Mouse (Mus musculus): Measurements from ENCODE around the gene Mex3a. TPM values are rescaled to one million over a fixed set of nuclear protein-coding genes. Genes with fewer than 3 reads are reported as not detected.

Gene Mex3a
- polyA plus RNA-seq, 1 experiment from 2014 or later = 12.5 TPM

DNA sequence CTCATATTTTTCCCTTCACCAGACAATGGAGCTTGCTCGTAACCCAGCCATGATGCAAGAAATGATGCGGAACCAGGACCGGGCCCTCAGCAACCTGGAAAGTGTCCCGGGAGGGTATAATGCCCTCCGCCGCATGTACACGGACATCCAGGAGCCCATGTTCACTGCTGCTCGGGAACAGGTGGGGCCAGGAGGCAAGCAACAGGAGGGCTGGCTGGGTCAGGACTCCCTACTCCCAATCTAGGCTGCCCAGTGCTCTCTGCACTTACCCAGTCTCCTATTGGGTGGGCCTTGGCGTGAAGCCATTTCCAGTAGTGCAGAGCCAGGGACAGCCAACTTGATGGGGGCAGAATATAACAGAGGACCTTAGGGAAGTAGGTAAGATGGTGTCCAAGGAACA lies 27.4 kb downstream of the Mex3a start:
- Histone ChIP-seq H3K4me1 (replicated peaks; ENCODE audit: insufficient read depth, low read length) (peaks cover 14% of the 10 kb centered on the region), H3K27ac (no peak overlapping the region), H3K9me3 (replicated peaks; ENCODE audit: low read length) (no peaks in the 10 kb centered on the region), H3K4me3 (replicated peaks; ENCODE audit: low read depth, low read length) (no peak overlapping the region), H3K4me2 (ENCODE audit: low read length) (no peak overlapping the region), H3K9ac (ENCODE audit: low read depth, low read length) (no peak overlapping the region), H3K36me3 (ENCODE audit: insufficient read depth, low read length) (peaks cover 49% of the 10 kb centered on the region), H3K27me3 (ENCODE audit: insufficient read depth, low read length) (no peaks in the 10 kb centered on the region)
- WGBS = 84% methylated on average over 9 of the region's 9 CpGs
- TF ChIP-seq CTCF (IDR thresholded peaks at IDR 0.05; ENCODE audit: low read depth) = no peak
- no peak for DNase-seq (ENCODE audit: low spot score)
- no peak for ATAC-seq (replicated peaks; ENCODE audit: low FRiP score, low read depth)

DNA sequence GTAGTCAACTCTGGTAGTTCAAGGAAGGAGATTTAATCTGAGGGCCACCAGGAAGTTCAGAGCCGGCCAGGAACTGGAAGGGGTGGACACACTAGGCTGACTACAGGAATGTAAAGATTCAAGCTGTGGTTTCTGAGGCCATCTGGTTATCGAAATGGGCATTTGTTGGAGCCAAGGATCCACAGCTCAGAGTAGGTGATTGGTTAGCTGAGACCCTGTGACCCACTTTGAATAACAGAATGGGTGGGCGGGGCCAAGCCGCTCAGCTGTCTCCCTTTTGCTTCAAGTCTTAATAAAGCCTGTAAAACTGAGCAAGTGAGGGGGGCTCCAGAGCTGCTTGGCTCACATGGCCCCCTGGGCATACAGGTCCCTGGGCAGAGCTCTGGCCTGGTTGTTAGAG lies 29.8 kb downstream of the Mex3a start:
- Histone ChIP-seq H3K27me3 (ENCODE audit: insufficient read depth, low read length) (no peaks in the 10 kb centered on the region), H3K36me3 (ENCODE audit: insufficient read depth, low read length) (peaks cover 60% of the 10 kb centered on the region), H3K4me1 (replicated peaks; ENCODE audit: insufficient read depth, low read length) (peaks cover 7% of the 10 kb centered on the region; the same call in 1 of the 2 replicates), H3K4me3 (replicated peaks; ENCODE audit: low read depth, low read length) (no peak overlapping the region), H3K9me3 (replicated peaks; ENCODE audit: low read length) (no peaks in the 10 kb centered on the region), H3K4me2 (ENCODE audit: low read length) (no peak overlapping the region), H3K27ac (peak overlapping the region; percentile 60), H3K9ac (ENCODE audit: low read depth, low read length) (no peak overlapping the region)
- DNase-seq (ENCODE audit: low spot score) = peak; percentile 73
- 45% methylated on average over 4 of the region's 4 CpGs for WGBS
- TF ChIP-seq CTCF (IDR thresholded peaks at IDR 0.05; ENCODE audit: low read depth) = no peak
- peak; percentile 72 for ATAC-seq (replicated peaks; ENCODE audit: low FRiP score, low read depth)

DNA sequence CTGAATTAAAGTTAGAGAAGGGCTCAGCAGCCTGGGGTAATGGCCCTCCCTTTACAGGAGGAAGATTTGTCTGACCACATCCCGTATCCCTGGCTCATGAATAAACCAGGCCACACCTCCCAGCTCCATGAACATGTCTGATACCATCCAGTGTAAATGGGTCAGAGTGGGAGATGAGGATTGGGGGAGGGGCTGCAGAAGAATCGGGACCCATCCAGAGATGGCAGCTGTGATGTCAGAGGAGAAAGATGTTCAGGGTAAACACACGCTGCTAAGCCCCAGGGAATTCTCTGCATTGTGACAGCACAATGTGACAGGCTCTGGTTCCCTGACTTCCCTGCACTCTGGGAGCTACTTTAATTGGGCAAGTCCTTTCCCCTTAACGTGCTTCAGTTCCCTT lies 31.2 kb downstream of the Mex3a start:
- DNase-seq (ENCODE audit: low spot score) (no peak), ATAC-seq (replicated peaks; ENCODE audit: low FRiP score, low read depth) (peak; percentile 38; the same call in 1 of the 2 replicates)
- H3K9ac ChIP-seq (ENCODE audit: low read depth, low read length) = 0 out of 2 replicates have a peak overlapping the region, but pooled peaks have one; percentile 23
- H3K27ac ChIP-seq = peak overlapping the region; percentile 36
- no peaks in the 10 kb centered on the region for H3K27me3 ChIP-seq (ENCODE audit: insufficient read depth, low read length)
- no peak overlapping the region for H3K4me3 ChIP-seq (replicated peaks; ENCODE audit: low read depth, low read length)
- H3K36me3 ChIP-seq (ENCODE audit: insufficient read depth, low read length) = peaks cover 65% of the 10 kb centered on the region
- TF ChIP-seq CTCF (IDR thresholded peaks at IDR 0.05; ENCODE audit: low read depth) = no peak
- H3K4me1 ChIP-seq (replicated peaks; ENCODE audit: insufficient read depth, low read length) = peaks cover 7% of the 10 kb centered on the region; the same call in 1 of the 2 replicates
- 37% methylated on average over 4 of the region's 4 CpGs for WGBS
- no peaks in the 10 kb centered on the region for H3K9me3 ChIP-seq (replicated peaks; ENCODE audit: low read length)
- no peak overlapping the region for H3K4me2 ChIP-seq (ENCODE audit: low read length)

DNA sequence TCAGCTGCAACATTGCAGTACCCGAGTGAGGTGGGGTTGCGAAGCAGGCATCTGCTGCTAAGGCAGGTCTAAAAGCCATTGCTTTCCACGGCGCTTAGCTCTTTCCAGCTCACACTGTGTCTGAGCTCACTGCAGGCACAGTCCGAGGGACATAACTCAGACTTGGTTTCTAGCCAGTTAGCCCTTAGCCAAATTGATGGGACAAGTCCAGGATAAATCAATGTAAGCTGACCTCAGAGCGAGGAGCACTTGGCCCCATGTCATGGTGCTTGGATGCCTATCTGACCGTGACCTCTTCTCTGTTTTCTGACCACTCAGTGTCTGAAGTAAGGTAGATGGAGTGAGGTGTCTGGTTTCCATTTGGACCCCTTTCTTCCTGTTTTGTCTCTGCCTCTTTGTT lies 31.8 kb downstream of the Mex3a start:
- peaks cover 65% of the 10 kb centered on the region for H3K36me3 ChIP-seq (ENCODE audit: insufficient read depth, low read length)
- H3K27me3 ChIP-seq (ENCODE audit: insufficient read depth, low read length) = no peaks in the 10 kb centered on the region
- 0 out of 2 replicates have a peak overlapping the region, but pooled peaks have one; percentile 31 for H3K9ac ChIP-seq (ENCODE audit: low read depth, low read length)
- H3K4me3 ChIP-seq (replicated peaks; ENCODE audit: low read depth, low read length) = no peak overlapping the region
- DNase-seq (ENCODE audit: low spot score) (peak; percentile 80), ATAC-seq (replicated peaks; ENCODE audit: low FRiP score, low read depth) (peak; percentile 20)
- no peak overlapping the region for H3K4me2 ChIP-seq (ENCODE audit: low read length)
- peaks cover 7% of the 10 kb centered on the region; the same call in 1 of the 2 replicates for H3K4me1 ChIP-seq (replicated peaks; ENCODE audit: insufficient read depth, low read length)
- WGBS = 47% methylated on average over 7 of the region's 7 CpGs
- H3K9me3 ChIP-seq (replicated peaks; ENCODE audit: low read length) = no peaks in the 10 kb centered on the region
- TF ChIP-seq CTCF (IDR thresholded peaks at IDR 0.05; ENCODE audit: low read depth) = no peak
- peak overlapping the region; percentile 36 for H3K27ac ChIP-seq

DNA sequence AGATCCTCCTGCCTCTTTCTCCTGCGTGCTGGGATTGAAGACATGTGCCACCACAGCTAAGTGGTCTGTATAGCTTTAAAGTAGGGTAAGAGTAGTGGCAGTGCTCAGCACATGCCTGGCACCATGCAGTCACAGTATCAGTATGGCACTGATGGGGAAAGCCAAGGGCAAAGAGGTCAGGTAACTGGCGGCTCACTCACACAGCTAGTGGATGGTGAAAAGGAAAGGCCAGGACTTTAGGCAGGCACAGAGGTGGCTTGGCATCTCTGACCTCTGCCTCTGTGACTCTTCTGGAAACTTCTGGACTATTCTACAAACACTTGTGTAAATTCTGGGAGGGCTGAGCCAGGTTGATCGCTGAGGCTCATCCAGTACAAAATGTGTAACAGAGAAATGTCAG lies 33.9 kb downstream of the Mex3a start:
- Histone ChIP-seq H3K9ac (ENCODE audit: low read depth, low read length) (no peak overlapping the region), H3K4me3 (replicated peaks; ENCODE audit: low read depth, low read length) (no peak overlapping the region), H3K27ac (0 out of 2 replicates have a peak overlapping the region, but pooled peaks have one; percentile 5), H3K4me1 (replicated peaks; ENCODE audit: insufficient read depth, low read length) (peaks cover 7% of the 10 kb centered on the region; the same call in 1 of the 2 replicates), H3K27me3 (ENCODE audit: insufficient read depth, low read length) (no peaks in the 10 kb centered on the region), H3K9me3 (replicated peaks; ENCODE audit: low read length) (no peaks in the 10 kb centered on the region), H3K4me2 (ENCODE audit: low read length) (no peak overlapping the region), H3K36me3 (ENCODE audit: insufficient read depth, low read length) (peaks cover 62% of the 10 kb centered on the region)
- TF ChIP-seq CTCF (IDR thresholded peaks at IDR 0.05; ENCODE audit: low read depth) = no peak
- no peak for ATAC-seq (replicated peaks; ENCODE audit: low FRiP score, low read depth)
- DNase-seq (ENCODE audit: low spot score) = no peak
- WGBS = 90% methylated on average over 3 of the region's 3 CpGs

DNA sequence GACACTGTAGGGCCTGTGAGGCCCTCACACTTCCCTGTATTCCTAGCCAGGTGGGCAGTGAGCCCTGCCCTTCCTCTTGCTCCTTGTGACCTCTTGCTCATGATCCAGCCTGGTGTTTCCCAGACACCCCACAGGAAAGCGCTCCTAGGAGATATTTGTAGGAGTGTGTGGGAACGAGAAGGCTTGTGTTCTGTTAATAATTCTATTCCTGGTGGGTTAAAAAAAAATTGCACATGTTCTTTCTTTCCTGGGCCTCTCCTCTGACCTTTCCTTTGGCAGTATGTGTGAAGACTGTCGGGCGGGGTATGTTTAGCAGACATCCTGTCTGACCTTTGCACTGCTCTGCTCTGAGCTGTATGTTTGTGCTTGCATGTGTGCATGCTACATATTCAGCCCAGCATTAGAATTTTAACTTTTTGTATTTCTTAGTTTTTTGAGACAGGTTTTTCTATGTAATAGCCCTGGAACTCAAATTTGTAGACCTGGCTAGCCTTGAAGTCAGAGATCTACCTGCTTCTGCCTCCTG lies 34.4 kb downstream of the Mex3a start:
- H3K36me3 ChIP-seq (ENCODE audit: insufficient read depth, low read length) = peaks cover 62% of the 10 kb centered on the region
- ATAC-seq (replicated peaks; ENCODE audit: low FRiP score, low read depth) = no peak
- 77% methylated on average over 4 of the region's 4 CpGs for WGBS
- H3K9me3 ChIP-seq (replicated peaks; ENCODE audit: low read length) = no peaks in the 10 kb centered on the region
- H3K27me3 ChIP-seq (ENCODE audit: insufficient read depth, low read length) = no peaks in the 10 kb centered on the region
- peaks cover 7% of the 10 kb centered on the region; the same call in 1 of the 2 replicates for H3K4me1 ChIP-seq (replicated peaks; ENCODE audit: insufficient read depth, low read length)
- H3K9ac ChIP-seq (ENCODE audit: low read depth, low read length) = no peak overlapping the region
- no peak for TF ChIP-seq CTCF (IDR thresholded peaks at IDR 0.05; ENCODE audit: low read depth)
- H3K4me2 ChIP-seq (ENCODE audit: low read length) = no peak overlapping the region
- no peak for DNase-seq (ENCODE audit: low spot score)
- no peak overlapping the region for H3K4me3 ChIP-seq (replicated peaks; ENCODE audit: low read depth, low read length)
- 0 out of 2 replicates have a peak overlapping the region, but pooled peaks have one; percentile 5 for H3K27ac ChIP-seq

Measured in kidney, postnatal 0 days (tissue).